Mouse (Mus musculus): ENCODE measurements around the gene Cntnap4. TPM values are rescaled to one million over a fixed set of nuclear protein-coding genes. Genes with fewer than 3 reads are reported as not detected.

The Cntnap4 gene
- polyA plus RNA-seq, 1 experiment = 0.35 TPM

DNA sequence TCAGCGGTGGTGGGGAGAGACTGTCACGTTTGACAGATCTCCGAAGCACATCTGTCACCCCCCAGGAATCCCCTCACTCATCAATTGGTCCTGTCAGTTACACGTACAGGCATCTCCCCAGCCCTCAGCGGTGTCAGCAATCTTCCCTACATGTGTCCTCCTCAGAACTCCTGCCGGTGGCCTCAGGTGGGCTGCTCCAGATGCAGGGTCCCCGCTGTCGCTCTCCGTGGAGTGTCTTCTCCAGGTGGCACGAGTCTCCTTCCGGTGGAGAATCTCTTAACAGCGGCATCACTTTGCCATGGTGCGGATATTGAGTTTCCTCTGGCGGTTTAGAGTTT, 19.2 kb downstream of the Cntnap4 start:
- TF ChIP-seq CTCF (IDR thresholded peaks at IDR 0.05; ENCODE audit: control insufficient read depth, insufficient read depth, insufficient replicate concordance, low read depth, low read length) (no peak), POLR2A (IDR thresholded peaks at IDR 0.05; ENCODE audit: control insufficient read depth, low read depth, low read length) (no peak)
- H3K4me3 ChIP-seq (ENCODE audit: control insufficient read depth, low read depth, low read length) = no peak overlapping the region
- H3K36me3 ChIP-seq (ENCODE audit: control insufficient read depth, insufficient read depth, low read length) = no peaks in the 10 kb centered on the region
- no peaks in the 10 kb centered on the region for H3K27me3 ChIP-seq (ENCODE audit: control insufficient read depth, insufficient read depth, low read length)
- no peaks in the 10 kb centered on the region for H3K4me1 ChIP-seq (ENCODE audit: control insufficient read depth, insufficient read depth, low read length)
- H3K27ac ChIP-seq (ENCODE audit: control insufficient read depth, insufficient read depth, low read depth, low read length) = no peak overlapping the region

GRCm38 (mm10) chr8:112596023-112596776, 26.4 kb downstream of the Cntnap4 start:
- Histone ChIP-seq H3K27me3 (ENCODE audit: control insufficient read depth, insufficient read depth, low read length) (no peaks in the 10 kb centered on the region), H3K4me3 (ENCODE audit: control insufficient read depth, low read depth, low read length) (no peak overlapping the region), H3K27ac (ENCODE audit: control insufficient read depth, insufficient read depth, low read depth, low read length) (no peak overlapping the region), H3K4me1 (ENCODE audit: control insufficient read depth, insufficient read depth, low read length) (no peaks in the 10 kb centered on the region), H3K36me3 (ENCODE audit: control insufficient read depth, insufficient read depth, low read length) (no peaks in the 10 kb centered on the region)
- TF ChIP-seq CTCF (IDR thresholded peaks at IDR 0.05; ENCODE audit: control insufficient read depth, insufficient read depth, insufficient replicate concordance, low read depth, low read length) (no peak), POLR2A (IDR thresholded peaks at IDR 0.05; ENCODE audit: control insufficient read depth, low read depth, low read length) (no peak)

- no peak for TF ChIP-seq POLR2A (IDR thresholded peaks at IDR 0.05; ENCODE audit: control insufficient read depth, low read depth, low read length)
- TF ChIP-seq CTCF (IDR thresholded peaks at IDR 0.05; ENCODE audit: control insufficient read depth, insufficient read depth, insufficient replicate concordance, low read depth, low read length) = no peak
These were observed 30.1 kb downstream of the Cntnap4 start for GRCm38 (mm10) chr8:112599975-112600374.

GRCm38 (mm10) chr8:112601150-112601549, 31.3 kb downstream of the Cntnap4 start:
- no peak overlapping the region for H3K4me3 ChIP-seq (ENCODE audit: control insufficient read depth, low read depth, low read length)
- TF ChIP-seq POLR2A (IDR thresholded peaks at IDR 0.05; ENCODE audit: control insufficient read depth, low read depth, low read length) = no peak
- no peak for TF ChIP-seq CTCF (IDR thresholded peaks at IDR 0.05; ENCODE audit: control insufficient read depth, insufficient read depth, insufficient replicate concordance, low read depth, low read length)

More at GRCm38 (mm10) chr8:112599975-112600374, 30.1 kb downstream of the Cntnap4 start:
- no peak overlapping the region for H3K27ac ChIP-seq (ENCODE audit: control insufficient read depth, insufficient read depth, low read depth, low read length)
- no peaks in the 10 kb centered on the region for H3K4me1 ChIP-seq (ENCODE audit: control insufficient read depth, insufficient read depth, low read length)
- no peaks in the 10 kb centered on the region for H3K36me3 ChIP-seq (ENCODE audit: control insufficient read depth, insufficient read depth, low read length)
- H3K27me3 ChIP-seq (ENCODE audit: control insufficient read depth, insufficient read depth, low read length) = no peaks in the 10 kb centered on the region
- H3K4me3 ChIP-seq (ENCODE audit: control insufficient read depth, low read depth, low read length) = no peak overlapping the region

DNA sequence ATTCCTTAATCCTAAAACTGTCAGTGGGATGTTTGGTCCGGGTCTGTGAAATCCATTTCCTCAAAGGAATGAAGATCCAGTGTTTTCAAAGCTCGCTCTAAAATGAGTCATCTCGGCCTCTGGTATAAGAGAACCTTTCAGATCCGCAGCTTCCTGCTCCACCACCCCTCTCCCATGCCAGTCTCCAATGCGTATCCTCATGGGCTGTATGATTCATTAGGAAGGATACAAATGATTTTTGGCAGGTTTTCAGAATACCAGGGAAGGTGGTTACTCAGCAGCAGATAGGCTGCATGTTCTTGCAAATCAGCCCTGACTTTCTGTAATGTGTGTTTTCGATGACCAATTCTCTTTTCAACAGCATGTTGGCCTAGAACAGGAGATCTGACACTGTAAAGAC, 40.3 kb downstream of the Cntnap4 start:
- Histone ChIP-seq H3K27me3 (ENCODE audit: control insufficient read depth, insufficient read depth, low read length) (no peaks in the 10 kb centered on the region), H3K36me3 (ENCODE audit: control insufficient read depth, insufficient read depth, low read length) (no peaks in the 10 kb centered on the region), H3K27ac (ENCODE audit: control insufficient read depth, insufficient read depth, low read depth, low read length) (no peak overlapping the region), H3K4me3 (ENCODE audit: control insufficient read depth, low read depth, low read length) (no peak overlapping the region), H3K4me1 (ENCODE audit: control insufficient read depth, insufficient read depth, low read length) (no peaks in the 10 kb centered on the region)
- TF ChIP-seq CTCF (IDR thresholded peaks at IDR 0.05; ENCODE audit: control insufficient read depth, insufficient read depth, insufficient replicate concordance, low read depth, low read length) = no peak
- TF ChIP-seq POLR2A (IDR thresholded peaks at IDR 0.05; ENCODE audit: control insufficient read depth, low read depth, low read length) = no peak

More at GRCm38 (mm10) chr8:112601150-112601549, 31.3 kb downstream of the Cntnap4 start:
- no peaks in the 10 kb centered on the region for H3K4me1 ChIP-seq (ENCODE audit: control insufficient read depth, insufficient read depth, low read length)
- no peak overlapping the region for H3K27ac ChIP-seq (ENCODE audit: control insufficient read depth, insufficient read depth, low read depth, low read length)
- H3K27me3 ChIP-seq (ENCODE audit: control insufficient read depth, insufficient read depth, low read length) = no peaks in the 10 kb centered on the region
- H3K36me3 ChIP-seq (ENCODE audit: control insufficient read depth, insufficient read depth, low read length) = no peaks in the 10 kb centered on the region

DNA sequence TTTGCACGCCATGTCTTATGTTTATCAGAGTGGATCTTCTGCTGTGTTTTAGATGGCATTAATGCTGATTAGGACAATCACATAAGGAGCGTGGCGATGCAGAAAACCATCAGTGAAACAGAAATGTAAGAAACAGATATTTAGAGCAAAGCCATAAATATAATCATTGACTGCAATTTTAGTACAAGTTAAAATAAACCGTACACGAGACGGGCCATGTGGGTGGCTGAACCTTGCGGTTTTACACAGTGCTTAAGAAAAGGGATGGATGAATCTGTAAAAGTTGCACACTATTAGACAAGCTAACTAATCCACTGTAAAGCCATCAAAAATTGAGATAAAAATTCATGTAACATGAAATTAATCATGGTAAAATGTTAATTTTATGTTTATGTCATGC, 58.9 kb downstream of the Cntnap4 start:
- H3K4me1 ChIP-seq (ENCODE audit: control insufficient read depth, insufficient read depth, low read length) = no peaks in the 10 kb centered on the region
- TF ChIP-seq POLR2A (IDR thresholded peaks at IDR 0.05; ENCODE audit: control insufficient read depth, low read depth, low read length) (no peak), CTCF (IDR thresholded peaks at IDR 0.05; ENCODE audit: control insufficient read depth, insufficient read depth, insufficient replicate concordance, low read depth, low read length) (no peak)
- no peaks in the 10 kb centered on the region for H3K27me3 ChIP-seq (ENCODE audit: control insufficient read depth, insufficient read depth, low read length)

GRCm38 (mm10) chr8:112652657-112653056, 82.8 kb downstream of the Cntnap4 start:
- Histone ChIP-seq H3K4me3 (ENCODE audit: control insufficient read depth, low read depth, low read length) (no peak overlapping the region), H3K27ac (ENCODE audit: control insufficient read depth, insufficient read depth, low read depth, low read length) (no peak overlapping the region), H3K4me1 (ENCODE audit: control insufficient read depth, insufficient read depth, low read length) (no peaks in the 10 kb centered on the region), H3K27me3 (ENCODE audit: control insufficient read depth, insufficient read depth, low read length) (no peaks in the 10 kb centered on the region), H3K36me3 (ENCODE audit: control insufficient read depth, insufficient read depth, low read length) (no peaks in the 10 kb centered on the region)
- TF ChIP-seq CTCF (IDR thresholded peaks at IDR 0.05; ENCODE audit: control insufficient read depth, insufficient read depth, insufficient replicate concordance, low read depth, low read length) (no peak), POLR2A (IDR thresholded peaks at IDR 0.05; ENCODE audit: control insufficient read depth, low read depth, low read length) (no peak)

More for the DNA sequence above, 58.9 kb downstream of the Cntnap4 start:
- Histone ChIP-seq H3K4me3 (ENCODE audit: control insufficient read depth, low read depth, low read length) (no peak overlapping the region), H3K27ac (ENCODE audit: control insufficient read depth, insufficient read depth, low read depth, low read length) (no peak overlapping the region), H3K36me3 (ENCODE audit: control insufficient read depth, insufficient read depth, low read length) (no peaks in the 10 kb centered on the region)

Data from testis, adult 2 months (tissue).